Mouse (Mus musculus): ENCODE measurements around the gene Stoml2. TPM values are rescaled to one million over a fixed set of nuclear protein-coding genes. Genes with fewer than 3 reads are reported as not detected.

Stoml2 gene
- 8.4 TPM for polyA plus RNA-seq (2014; fragmentation: Illumina TruSeq; extraction: RNeasy Lipid Tissue Mini Kit (QIAGEN cat#74804); ENCODE audit: low replicate concordance)

DNA sequence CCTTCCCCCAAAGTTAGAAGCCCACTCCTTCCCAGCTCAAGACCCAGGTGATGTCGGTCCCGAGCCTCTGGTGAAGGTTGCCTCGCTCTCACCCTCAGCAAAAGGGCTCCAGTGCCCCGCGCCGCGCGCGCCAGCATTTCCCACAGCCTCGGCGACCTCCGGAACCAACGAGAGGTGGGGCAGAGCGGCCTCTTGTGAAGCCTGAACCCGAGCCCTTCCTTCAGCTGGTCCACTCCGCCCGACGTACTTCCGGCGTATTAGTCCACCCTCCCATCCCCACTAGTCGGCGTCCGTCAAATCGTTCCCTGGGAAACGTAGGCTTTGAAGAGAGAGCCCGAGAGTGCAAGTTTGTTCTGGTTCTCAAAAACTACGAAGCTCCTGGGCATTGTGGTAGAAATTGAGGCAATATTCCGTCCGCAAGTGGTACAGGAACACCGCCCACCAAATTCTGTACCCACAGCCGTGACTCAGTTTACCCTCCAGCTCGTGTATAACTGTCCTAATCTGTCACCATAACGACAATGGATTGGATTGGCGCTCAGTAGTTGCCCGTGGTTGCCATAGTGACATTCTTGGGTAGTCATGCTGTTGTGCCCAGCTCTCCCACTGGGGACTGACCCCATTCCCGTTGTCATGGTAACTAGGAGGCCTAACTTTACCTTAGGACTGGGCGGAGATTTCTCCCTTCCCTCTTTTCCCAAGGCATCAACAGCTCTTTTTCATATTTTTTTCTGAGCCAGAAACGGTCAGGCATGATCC, at the start of gene Stoml2:
Stoml2 (minus strand) TSS at position 474 of the 759 bp plus-strand sequence.

DNA sequence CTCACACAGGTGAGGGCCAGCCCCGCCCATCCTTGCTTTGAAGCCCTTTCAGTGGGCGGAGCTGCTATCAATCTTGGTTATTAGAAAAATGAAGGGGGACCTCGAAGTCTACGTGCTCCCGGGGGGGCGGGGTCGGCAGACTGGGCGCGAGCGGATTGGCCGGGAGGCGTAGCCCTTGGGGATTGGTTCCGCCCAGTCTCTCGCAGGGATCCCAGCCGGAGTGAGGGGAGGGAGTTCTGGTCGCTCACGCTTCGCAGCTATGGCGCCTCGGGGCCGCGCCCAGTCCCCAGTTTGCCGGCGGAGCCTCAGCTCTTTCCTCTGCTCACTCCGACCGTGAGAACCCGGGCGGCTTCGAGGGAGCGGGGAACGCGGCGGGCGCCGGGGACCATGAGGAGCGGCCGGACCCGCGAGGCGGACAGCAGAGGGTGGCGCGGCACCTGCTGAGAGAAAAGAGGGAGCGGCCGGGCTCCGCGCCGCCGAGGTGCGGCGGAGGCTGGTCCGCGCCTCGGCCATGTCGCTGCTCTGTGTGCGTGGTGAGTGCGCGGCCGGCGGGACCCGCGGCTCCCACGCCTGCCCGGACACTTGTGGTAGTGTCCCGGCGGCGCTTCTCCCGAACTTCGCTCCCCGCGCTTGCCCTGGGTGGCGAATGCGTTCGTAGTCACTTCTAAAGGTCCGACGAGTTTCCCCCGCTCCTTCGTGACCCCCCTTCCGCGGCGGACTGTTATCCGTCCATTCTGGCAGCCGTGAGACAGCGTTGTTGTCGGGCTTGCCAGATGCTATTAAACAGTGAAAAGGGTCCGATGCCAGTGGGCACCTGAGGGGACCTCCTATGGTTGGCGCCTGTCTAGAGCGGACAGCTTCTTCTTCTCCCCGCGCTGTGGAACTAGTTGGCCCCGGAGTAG, 27.5 kb upstream of the Stoml2 start, which contains the start of gene Unc13b:
Unc13b (plus strand) TSS at position 201 of the 902 bp plus-strand sequence.

DNA sequence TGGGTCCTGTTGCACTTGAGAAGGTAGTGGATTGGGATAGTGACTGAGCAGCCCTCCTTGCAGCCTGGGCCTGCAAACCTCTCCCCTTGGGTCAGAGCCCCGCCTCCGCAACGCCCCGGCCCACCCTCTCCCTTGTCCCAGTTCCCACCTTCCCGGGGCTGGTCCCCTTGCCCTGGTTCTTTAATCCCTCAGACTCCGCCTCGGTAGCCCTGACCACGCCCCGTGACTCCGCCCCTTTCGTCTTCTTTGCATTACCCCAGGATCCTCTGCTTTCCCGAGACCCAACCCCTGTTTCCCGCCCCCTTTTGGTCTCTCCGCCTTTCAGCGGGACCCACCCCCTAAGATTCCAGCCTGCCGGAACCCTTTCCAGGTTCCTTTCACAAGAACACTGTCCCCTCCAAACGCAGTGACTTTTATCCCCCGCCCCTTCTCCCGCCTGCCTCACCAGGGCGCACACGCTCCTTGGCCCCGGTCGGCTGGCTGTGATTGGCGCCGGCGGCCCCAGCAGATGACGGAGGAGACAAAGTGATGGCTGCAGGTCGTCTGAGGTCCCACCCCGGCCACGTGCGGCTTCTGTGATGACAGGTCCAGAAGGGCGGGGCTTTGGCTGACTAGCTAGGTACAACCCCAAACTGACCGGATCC, 14.3 kb upstream of the Stoml2 start, which contains the start of gene Fam214b:
Fam214b (minus strand) TSS at position 562 of the 644 bp plus-strand sequence.

DNA sequence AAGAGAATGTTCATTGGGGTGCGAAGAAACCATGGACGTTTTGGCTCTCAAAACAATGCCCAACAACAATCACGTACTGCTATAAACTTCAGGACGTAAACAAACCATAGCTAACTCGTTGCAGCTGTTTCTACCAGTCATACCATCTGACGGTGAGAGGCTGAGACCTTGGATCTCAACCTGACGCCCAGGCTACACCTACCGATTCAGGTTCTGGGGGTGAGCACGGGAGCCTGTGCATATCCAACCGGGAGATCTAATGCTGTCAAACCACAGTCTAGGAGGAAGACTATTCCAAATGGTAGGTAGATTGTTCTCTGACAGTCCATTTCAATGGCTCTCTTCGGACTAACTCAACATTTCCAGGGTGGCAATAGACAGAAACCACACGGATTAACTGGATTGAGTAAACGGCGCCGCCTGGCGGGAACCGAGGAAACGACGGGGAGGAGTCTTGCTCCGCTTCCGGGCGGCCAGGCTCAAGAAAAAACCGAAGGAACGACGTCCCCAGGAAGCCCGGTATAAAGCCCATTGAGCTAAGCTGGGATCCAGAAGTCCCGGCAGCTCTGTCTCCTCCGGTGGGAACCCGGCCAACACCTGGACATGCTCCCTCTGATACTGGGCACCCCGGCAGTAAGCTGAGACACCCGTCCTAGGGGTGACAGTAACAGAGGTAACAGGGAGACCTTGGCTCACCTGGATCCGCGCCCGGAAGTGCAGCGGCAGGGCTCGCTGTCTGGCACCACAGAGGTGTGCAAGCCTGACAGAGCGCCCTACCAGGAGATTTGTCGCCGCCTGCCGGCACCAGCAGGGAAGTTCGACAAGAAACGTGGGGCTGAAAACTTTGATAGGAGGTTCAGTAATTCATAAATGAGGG, 6.2 kb downstream of the Stoml2 start, which contains the start of gene Pigo:
Pigo (minus strand) TSS at position 736 of the 877 bp plus-strand sequence.

DNA sequence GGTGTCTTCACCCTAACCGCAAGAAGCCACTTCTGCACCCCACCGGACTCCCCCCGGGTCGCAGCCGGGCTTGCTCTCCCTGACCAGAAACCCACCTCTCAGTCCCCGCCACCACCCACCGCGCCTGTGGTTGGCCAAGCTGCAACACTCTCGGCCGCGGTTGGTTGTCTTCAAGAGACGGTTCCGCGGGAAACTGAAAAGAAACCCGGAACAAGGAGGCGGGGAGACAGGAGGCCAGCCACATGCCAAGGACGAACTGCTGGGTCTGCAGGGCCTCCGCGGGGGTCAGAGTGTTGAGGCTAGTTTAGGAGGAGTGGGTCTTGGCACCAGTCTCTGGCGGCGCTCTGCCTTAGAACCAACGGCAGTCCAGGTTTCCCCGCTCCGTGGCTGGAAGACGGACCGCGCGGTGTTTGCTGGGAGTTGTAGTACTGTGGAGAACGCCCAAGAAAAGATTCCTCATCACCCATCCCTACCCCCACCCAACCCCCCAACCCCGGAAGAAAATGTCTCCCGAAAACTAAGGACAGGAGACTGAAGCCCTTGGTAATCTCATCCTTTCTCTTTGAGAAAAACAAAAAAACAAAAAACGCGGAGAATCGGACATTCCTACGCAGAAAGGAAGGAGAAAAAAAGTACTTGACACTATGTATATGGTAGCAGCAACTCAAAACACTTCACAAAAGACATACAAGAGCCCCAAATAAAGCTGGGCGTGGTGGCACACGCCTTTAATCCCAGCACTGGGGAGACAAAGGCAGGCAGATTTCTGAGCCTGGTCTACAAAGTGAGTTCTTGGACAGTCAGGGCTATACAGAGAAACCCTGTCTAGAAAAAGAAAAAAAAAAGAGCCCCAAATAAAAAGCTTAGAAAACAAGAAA, 21.1 kb downstream of the Stoml2 start, which contains the start of gene Fancg:
Fancg (minus strand) TSS at position 346 of the 878 bp plus-strand sequence.

DNA sequence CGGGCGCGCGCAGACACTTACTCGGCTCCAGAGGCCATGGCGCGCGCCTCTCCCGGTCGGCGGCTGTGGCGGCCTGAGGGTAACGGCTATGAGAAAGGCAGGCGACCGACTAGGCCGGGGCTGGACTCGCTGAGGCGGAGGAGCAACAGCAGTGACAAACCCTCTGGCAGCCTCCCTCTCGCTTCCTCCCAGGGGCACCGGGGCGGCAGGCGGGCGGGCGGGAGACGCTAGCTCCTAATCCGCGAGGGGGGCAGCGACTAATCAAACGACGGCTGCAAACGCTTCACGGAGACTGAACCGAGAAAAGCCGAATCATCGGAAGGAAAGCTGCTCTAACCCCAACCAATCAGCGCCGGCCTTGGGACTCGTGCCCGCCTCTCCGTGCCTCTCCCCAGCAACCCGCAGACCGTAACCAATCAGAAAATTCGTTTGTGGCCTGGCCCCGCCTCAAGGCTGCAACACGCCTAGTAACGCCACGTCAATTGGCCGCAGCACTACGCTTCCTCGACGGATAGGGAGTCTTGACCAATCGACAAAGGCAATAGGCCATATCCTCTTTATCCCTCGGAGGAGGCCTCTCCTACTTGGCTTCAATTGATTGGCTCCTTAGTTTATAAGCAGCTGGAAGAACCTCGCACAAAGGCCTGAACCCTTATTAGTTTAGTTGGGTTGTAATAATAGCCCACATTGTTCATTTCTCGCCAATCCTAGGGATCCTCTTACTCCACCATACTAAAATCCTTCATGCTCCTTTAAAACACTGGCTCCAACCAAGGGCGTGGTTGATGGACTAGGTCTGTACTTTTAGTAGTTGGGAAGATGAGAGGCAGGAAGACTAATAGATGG, 31.1 kb downstream of the Stoml2 start, which contains the start of gene Vcp:
Vcp (minus strand) TSS at position 367 of the 846 bp plus-strand sequence.

Other genes with a start within 250 kb of the Stoml2 start
- gene Fam205a1, start 177.8 kb downstream of the Stoml2 start, polyA plus RNA-seq (2014; fragmentation: Illumina TruSeq; extraction: RNeasy Lipid Tissue Mini Kit (QIAGEN cat#74804); ENCODE audit: low replicate concordance), result not detected
- gene Gm12394, start 174.9 kb downstream of the Stoml2 start, polyA plus RNA-seq (2014; fragmentation: Illumina TruSeq; extraction: RNeasy Lipid Tissue Mini Kit (QIAGEN cat#74804); ENCODE audit: low replicate concordance), result not detected
- 0.26 TPM for gene Fam205c, start 157.5 kb downstream of the Stoml2 start, polyA plus RNA-seq (2014; fragmentation: Illumina TruSeq; extraction: RNeasy Lipid Tissue Mini Kit (QIAGEN cat#74804); ENCODE audit: low replicate concordance)
- gene Phf24, start 115.0 kb downstream of the Stoml2 start, polyA plus RNA-seq (2014; fragmentation: Illumina TruSeq; extraction: RNeasy Lipid Tissue Mini Kit (QIAGEN cat#74804); ENCODE audit: low replicate concordance), result 0.22 TPM
- 0.48 TPM for gene Dnajb5, start 81.9 kb downstream of the Stoml2 start, polyA plus RNA-seq (2014; fragmentation: Illumina TruSeq; extraction: RNeasy Lipid Tissue Mini Kit (QIAGEN cat#74804); ENCODE audit: low replicate concordance)
- gene 1700022I11Rik, start 62.1 kb downstream of the Stoml2 start, polyA plus RNA-seq (2014; fragmentation: Illumina TruSeq; extraction: RNeasy Lipid Tissue Mini Kit (QIAGEN cat#74804); ENCODE audit: low replicate concordance), result not detected
- 100 TPM for gene Vcp, start 31.2 kb downstream of the Stoml2 start, polyA plus RNA-seq (2014; fragmentation: Illumina TruSeq; extraction: RNeasy Lipid Tissue Mini Kit (QIAGEN cat#74804); ENCODE audit: low replicate concordance)
- gene Fancg, start 21.2 kb downstream of the Stoml2 start, polyA plus RNA-seq (2014; fragmentation: Illumina TruSeq; extraction: RNeasy Lipid Tissue Mini Kit (QIAGEN cat#74804); ENCODE audit: low replicate concordance), result 4.8 TPM
- gene Pigo, start 5.9 kb downstream of the Stoml2 start, polyA plus RNA-seq (2014; fragmentation: Illumina TruSeq; extraction: RNeasy Lipid Tissue Mini Kit (QIAGEN cat#74804); ENCODE audit: low replicate concordance), result 1.2 TPM
- gene Fam214b, start 14.5 kb upstream of the Stoml2 start, polyA plus RNA-seq (2014; fragmentation: Illumina TruSeq; extraction: RNeasy Lipid Tissue Mini Kit (QIAGEN cat#74804); ENCODE audit: low replicate concordance), result 4.2 TPM
- 6.9 TPM for gene Unc13b, start 27.2 kb upstream of the Stoml2 start, polyA plus RNA-seq (2014; fragmentation: Illumina TruSeq; extraction: RNeasy Lipid Tissue Mini Kit (QIAGEN cat#74804); ENCODE audit: low replicate concordance)
- gene Atp8b5, start 235.4 kb upstream of the Stoml2 start, polyA plus RNA-seq (2014; fragmentation: Illumina TruSeq; extraction: RNeasy Lipid Tissue Mini Kit (QIAGEN cat#74804); ENCODE audit: low replicate concordance), result 0.15 TPM